Mouse (Mus musculus) cerebellum, adult 2 months (tissue): ENCODE results near the gene Sh3glb1.

ENCODE experiments used
- CTCF ChIP-seq: fragments of 200-500 bp; IDR thresholded peaks from 2 replicates; pipeline ENCODE4 v1.5.1; 2011; ENCODE audit warnings: low read depth, mild to moderate bottlenecking, control low read depth, low read length, moderate library complexity, borderline replicate concordance; ENCODE audit not compliant: insufficient read depth
- POLR2A ChIP-seq: fragments of 200-500 bp; IDR thresholded peaks from 2 replicates; pipeline ENCODE4 v1.6.1; 2011; ENCODE audit warnings: low read length, control low read depth, borderline replicate concordance; ENCODE audit not compliant: insufficient read depth

DNA sequence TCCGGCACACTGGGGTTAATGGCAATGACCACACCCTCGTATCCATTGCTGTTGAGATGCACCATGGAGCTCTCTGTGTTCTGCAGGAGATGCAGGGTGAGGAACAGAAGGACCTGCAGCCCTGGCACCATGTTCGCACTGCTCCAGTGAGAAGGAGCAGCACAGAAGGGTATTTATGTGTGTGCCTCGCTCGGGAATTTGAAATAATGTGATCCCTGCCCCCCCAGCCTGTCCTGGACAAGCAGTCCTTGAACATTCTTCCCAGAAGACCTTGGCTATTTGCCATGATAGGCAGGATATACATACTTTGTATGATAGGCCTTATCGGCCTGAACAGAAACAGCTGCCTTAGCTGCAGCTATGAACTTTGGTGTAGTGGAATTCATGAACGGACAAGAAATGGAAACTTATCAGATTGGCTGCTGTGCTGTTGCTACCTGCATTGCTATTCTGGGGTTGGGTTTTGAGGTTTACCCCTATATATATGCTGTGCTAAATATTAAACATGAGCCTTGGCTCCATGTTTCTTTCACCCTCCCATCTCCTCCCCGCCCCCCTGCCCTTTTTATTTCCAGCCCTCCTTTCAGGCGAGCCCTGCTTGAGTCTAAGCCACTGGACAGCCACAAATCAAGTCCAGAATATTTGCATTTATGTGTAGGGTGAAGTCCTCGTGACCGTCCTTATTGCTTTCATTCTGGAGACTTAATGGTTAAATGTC is 40.6 kb upstream of the Sh3glb1 start, which contains the start of gene Clca3a1:
- TF ChIP-seq CTCF, result no peak
- TF ChIP-seq POLR2A, result no peak
